Mouse (Mus musculus): ENCODE data around the gene Tmem30a. TPM values are rescaled to one million over a fixed set of nuclear protein-coding genes. Genes with fewer than 3 reads are reported as not detected.

The Tmem30a gene
- total RNA-seq, 2 experiments from 2014 or later = 234 to 260 TPM

Other genes starting within 250 kb of the Tmem30a start
- gene Col12a1, start 74.7 kb downstream of the Tmem30a start, total RNA-seq (2021) = 1 to 10 TPM; 6.8 to 8.0 TPM
- 100 to 1,000 TPM; 304 to 337 TPM for gene Cox7a2, start 33.6 kb downstream of the Tmem30a start, total RNA-seq (2021)
- 10 to 100 TPM in 1 of 2 experiments, 1 to 10 TPM in 1; 8.5 to 10.3 TPM for gene Filip1, start 219.3 kb upstream of the Tmem30a start, total RNA-seq (2021)